Mouse (Mus musculus): ENCODE data around the gene Nlk.
A peak's percentile ranks its signal among the peaks of the same experiment; 100 is the strongest.

Gene Nlk

GRCm38 (mm10) chr11:78696777-78697752, at the start of gene Nlk:
TSS of gene Nlk (minus strand) at chr11:78697373.
- peak; percentile 99 for DNase-seq (ENCODE audit: low spot score)

GRCm38 (mm10) chr11:78746264-78746663, 49.1 kb upstream of the Nlk start:
- DNase-seq (ENCODE audit: low spot score): no peak

GRCm38 (mm10) chr11:78745475-78745874, 48.3 kb upstream of the Nlk start:
- DNase-seq (ENCODE audit: low spot score): no peak

DNA sequence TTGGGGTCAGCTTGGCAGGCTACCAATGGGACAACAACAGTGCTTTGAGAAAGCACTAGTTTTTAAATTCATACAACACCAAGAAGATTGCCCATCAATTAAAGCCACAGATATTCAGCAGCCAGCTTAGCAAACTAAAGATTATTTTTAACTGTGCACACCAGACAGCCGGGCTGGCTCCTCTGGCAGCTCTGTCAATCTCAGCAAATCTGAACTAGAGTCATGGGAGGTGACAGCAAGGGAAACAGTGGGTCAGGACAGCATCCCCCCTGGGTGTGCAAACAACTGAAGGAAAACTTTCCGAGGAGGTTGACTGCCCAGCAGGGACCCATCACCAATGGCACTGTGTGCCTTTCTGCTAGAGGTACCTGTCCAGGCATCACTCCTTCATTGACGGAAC, 45.3 kb upstream of the Nlk start:
- DNase-seq (ENCODE audit: low spot score): no peak

DNA sequence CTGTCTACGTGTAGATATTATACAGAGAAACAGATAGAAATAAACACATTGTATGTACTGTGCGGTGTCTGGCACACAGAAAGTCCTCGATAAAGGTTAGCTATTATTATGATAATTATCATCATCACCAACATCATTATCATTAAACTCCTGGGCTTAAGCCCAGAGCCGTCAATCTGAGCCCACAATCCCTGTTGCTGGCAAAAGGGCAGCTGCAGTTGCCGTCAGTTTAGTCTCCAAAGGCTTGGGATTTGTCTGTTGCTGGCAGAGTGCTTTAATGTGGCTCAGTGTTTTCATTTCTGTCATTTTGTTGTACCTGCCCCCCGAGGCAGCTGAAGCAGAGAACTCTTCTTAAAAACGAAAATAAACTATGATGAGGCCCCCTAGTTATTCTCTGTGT, 44.8 kb upstream of the Nlk start:
- no peak for DNase-seq (ENCODE audit: low spot score)

DNA sequence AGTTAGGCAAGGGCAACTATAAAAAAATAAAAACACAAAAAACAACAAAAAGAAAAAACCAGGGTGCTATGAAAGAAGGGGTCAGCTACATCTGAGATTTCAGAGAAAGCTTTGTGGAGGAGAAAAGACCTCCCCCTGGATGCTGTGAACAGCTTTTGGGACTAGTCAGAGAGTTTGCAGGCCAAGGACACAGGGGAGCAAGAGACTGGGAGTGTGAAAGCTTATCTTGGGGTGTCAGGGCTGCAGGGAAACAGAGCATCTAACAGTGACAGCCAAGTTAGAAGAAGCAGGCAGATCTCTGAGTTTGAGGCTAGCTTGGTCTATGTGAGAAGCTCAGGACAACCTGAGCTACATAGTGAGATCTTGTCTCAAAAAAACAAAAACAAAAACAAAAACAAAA, 42.2 kb upstream of the Nlk start:
- no peak for DNase-seq (ENCODE audit: low spot score)

DNA sequence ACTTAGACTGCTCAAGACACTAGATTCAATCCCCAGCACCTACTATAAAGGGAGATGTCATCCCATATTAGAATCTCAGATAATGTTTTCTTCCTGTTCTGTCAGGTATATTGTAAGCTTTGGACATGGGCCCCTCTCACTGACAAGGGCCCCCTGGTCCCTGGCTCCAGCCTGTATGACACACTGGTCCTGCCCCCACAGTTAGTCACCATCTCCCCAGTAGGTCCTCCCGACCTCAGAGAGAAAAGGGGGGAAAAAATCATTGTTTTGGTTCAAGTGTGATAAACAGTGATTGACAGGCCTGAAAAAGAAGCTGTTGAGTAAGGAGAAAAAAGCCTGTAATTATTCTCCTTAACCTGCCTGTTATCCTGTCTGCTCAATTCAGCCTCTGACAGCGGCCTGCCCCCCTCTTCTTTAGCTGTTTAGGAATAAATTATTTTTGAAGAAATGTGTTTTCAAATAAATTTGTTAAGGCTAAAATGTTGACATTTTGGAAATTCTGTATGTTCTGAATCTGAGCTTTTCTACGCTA, 39.8 kb upstream of the Nlk start:
- DNase-seq (ENCODE audit: low spot score): no peak

- DNase-seq (ENCODE audit: low spot score): no peak
Measured at GRCm38 (mm10) chr11:78735168-78735567, 38.0 kb upstream of the Nlk start.

- no peak for DNase-seq (ENCODE audit: low spot score)
Measured at GRCm38 (mm10) chr11:78732619-78733018, 35.4 kb upstream of the Nlk start.

DNA sequence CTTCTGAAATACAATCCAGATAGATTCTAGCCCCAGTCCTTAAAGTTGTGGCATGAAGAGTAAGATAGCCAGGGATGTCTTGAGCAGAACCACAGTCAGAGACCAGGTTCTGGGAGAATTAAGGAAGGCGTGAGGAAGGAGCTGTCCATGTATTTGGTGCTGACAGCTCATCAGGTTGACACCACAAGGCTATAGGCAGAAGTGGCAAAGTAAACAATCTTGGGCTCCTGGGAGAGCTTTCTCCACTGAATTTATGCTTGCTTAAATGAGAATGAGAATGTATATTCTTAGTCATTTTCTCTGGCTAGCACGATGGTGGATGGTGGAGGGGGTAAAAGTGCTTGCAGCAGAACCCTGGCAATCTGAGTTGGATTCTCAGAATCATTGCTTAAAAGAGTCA, 33.7 kb upstream of the Nlk start:
- DNase-seq (ENCODE audit: low spot score): no peak

DNA sequence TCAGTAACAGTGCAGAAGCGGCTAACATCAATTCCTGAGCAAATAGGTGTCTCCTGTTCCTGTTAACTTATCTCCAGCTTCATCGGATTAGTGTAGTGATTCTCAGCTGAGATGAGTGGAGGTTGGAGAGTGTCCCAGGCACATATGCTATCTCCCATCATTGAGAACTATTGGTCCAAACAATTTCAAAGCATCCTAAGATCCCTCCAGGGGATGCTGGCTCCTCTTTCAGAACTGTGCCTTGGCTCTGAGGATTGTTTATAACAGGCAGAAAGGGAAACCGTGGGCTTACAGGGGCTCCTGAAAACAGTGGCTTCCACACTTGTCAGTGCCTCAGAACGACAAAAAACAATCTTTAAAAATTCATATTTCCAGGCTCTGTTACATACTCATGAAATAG, 30.9 kb upstream of the Nlk start:
- no peak for DNase-seq (ENCODE audit: low spot score)

- no peak for DNase-seq (ENCODE audit: low spot score)
Measured at GRCm38 (mm10) chr11:78726366-78726765, 29.2 kb upstream of the Nlk start.

GRCm38 (mm10) chr11:78724792-78725191, 27.6 kb upstream of the Nlk start:
- no peak for DNase-seq (ENCODE audit: low spot score)

- no peak for DNase-seq (ENCODE audit: low spot score)
Measured at GRCm38 (mm10) chr11:78721419-78721818, 24.2 kb upstream of the Nlk start.

DNA sequence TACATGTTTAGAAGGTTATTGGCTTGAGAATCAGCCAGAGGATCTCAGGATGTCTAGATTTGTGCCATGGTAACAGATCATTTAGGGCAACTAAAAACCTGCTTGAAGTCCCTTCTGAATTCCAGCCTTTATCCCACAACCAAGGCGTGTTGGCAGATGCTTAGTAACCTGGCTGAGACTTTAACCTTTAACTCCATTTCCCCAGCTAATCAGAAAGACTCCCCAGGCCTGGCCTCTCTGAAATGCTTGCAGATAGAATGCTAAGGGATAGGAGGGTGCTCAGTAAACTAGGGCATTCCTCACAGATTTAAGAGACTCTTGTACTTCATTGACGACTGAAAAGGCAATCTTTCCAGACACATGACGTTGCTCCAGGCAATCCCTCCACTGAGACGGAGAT, 20.5 kb upstream of the Nlk start:
- DNase-seq (ENCODE audit: low spot score): no peak

- DNase-seq (ENCODE audit: low spot score): peak; percentile 14
Measured at GRCm38 (mm10) chr11:78708642-78709041, 11.5 kb upstream of the Nlk start.

- DNase-seq (ENCODE audit: low spot score): no peak
Measured at GRCm38 (mm10) chr11:78706026-78706425, 8.9 kb upstream of the Nlk start.

GRCm38 (mm10) chr11:78703085-78703484, 5.9 kb upstream of the Nlk start:
- no peak for DNase-seq (ENCODE audit: low spot score)

DNA sequence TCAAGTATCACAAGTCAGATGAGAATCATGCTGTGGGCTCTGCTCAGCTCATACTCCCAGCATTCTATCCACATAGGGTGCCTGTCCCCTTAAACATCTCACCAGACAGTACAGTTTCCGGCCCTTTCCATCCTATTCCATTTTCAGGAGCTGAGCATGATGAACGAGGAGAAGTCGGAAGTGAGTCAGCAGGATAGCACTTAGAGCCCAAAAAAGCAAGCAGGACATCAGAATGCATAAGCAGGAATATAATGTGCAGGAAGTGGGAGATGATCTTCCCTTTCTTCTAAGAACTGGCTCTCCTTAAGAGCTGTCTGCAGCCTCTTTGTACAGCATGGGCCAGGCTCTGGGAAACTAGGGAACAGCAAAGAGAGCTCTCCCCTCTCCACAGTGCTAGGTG, 5.1 kb upstream of the Nlk start:
- no peak for DNase-seq (ENCODE audit: low spot score)

- DNase-seq (ENCODE audit: low spot score): peak; percentile 93
Measured at GRCm38 (mm10) chr11:78697753-78698171, 589 bp upstream of the Nlk start.

GRCm38 (mm10) chr11:78694249-78694648, 2.9 kb downstream of the Nlk start:
- DNase-seq (ENCODE audit: low spot score): no peak

- no peak for DNase-seq (ENCODE audit: low spot score)
Measured at GRCm38 (mm10) chr11:78693307-78693706, 3.9 kb downstream of the Nlk start.

DNA sequence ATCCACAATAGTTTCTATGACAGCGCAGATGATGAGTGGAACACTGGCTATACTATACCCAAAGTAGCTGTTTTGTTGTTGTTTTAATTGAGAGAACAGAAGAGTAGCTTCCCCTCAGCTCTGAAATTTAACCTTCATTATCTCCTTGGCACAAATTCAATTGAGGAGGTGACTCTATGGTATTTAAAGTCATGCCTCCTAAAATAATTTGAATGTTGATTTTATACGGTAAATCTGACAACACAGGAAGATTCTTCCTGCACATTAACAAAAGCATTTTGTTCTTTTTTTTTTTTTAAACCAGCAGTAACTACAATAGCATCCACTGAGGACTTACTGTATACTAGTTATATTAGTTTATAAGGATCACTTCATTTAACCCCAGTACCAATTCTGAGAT, 6.0 kb downstream of the Nlk start:
- DNase-seq (ENCODE audit: low spot score): no peak

DNA sequence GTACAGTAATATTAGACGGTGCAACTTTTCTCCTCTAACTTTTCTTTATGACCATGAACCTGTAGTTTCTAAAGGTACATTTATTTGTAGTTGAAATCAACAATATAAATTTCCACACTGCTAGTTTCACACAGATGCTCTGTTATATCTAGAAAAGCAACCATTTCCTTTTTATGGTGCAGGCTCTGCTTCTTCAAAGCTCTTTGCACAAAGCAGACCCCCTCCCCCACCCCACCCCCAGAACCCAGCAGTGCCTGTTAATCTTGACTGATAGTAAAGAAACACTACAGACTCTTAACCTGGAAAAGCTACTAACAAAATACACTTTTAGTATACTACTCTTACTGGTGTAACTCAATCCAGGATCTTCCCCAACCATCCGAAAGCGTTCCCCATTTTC, 6.6 kb downstream of the Nlk start:
- DNase-seq (ENCODE audit: low spot score): no peak

All from yolk sac, embryonic 10.5 days (tissue).